Mouse (Mus musculus) liver, postnatal 0 days (tissue): ENCODE data around the gene Tmem163. TPM values are rescaled to one million over a fixed set of nuclear protein-coding genes. Genes with fewer than 3 reads are reported as not detected.

Experiments
- ATAC-seq: fragments of 200-750 bp; cut with Nextera tagmentation; 2 replicates; pipeline ENCODE4 v1.8.0; 2017; ENCODE audit warnings: mild to moderate bottlenecking, moderate library complexity
- DNase-seq: peaks from one replicate; pipeline ENCODE4 v3.0.0-alpha.2; 2016
- H3K27ac ChIP-seq: fragments of 300-500 bp; sonication (generic); 2 replicates; pipeline ENCODE4 v1.5.1; 2014; ENCODE audit warnings: antibody characterized with exemption, moderate library complexity, mild to moderate bottlenecking, low read depth
- H3K27me3 ChIP-seq: fragments of 300-500 bp; sonication (generic); 2 replicates; pipeline ENCODE4 v1.6.1; 2014; ENCODE audit warnings: low read length, control low read depth, mixed read lengths; ENCODE audit not compliant: insufficient read depth
- H3K36me3 ChIP-seq: fragments of 300-500 bp; sonication (generic); replicated peaks from 2 replicates; pipeline ENCODE4 v1.6.1; 2014; ENCODE audit warnings: mild to moderate bottlenecking, control low read depth, low read length, moderate library complexity, mixed read lengths; ENCODE audit not compliant: insufficient read depth
- H3K4me1 ChIP-seq: fragments of 300-500 bp; sonication (generic); 2 replicates; pipeline ENCODE4 v1.6.1; 2014; ENCODE audit warnings: antibody characterized with exemption, mild to moderate bottlenecking, control low read depth; ENCODE audit not compliant: insufficient read depth
- H3K4me2 ChIP-seq: fragments of 300-500 bp; sonication (generic); 2 replicates; pipeline ENCODE4 v1.6.1; 2014; ENCODE audit warnings: low read depth, mild to moderate bottlenecking, low read length, moderate library complexity, mixed read lengths
- H3K4me3 ChIP-seq: fragments of 300-500 bp; sonication (generic); 2 replicates; pipeline ENCODE4 v1.5.1; 2014; ENCODE audit warnings: low read depth, low read length
- H3K9ac ChIP-seq: fragments of 300-500 bp; sonication (generic); replicated peaks from 2 replicates; pipeline ENCODE4 v1.6.1; 2014; ENCODE audit warnings: mild to moderate bottlenecking, moderate library complexity
- H3K9me3 ChIP-seq: fragments of 300-500 bp; sonication (generic); 2 replicates; pipeline ENCODE4 v1.6.1; 2016; ENCODE audit warnings: mild to moderate bottlenecking, control low read depth, low read length, mixed read lengths
- CTCF ChIP-seq: sonication (generic); IDR thresholded peaks from 2 replicates; pipeline ENCODE4 v1.5.1; 2016; ENCODE audit warnings: antibody characterized with exemption, low read depth
- EP300 ChIP-seq: IDR thresholded peaks from 2 replicates; pipeline ENCODE4 v1.6.1; 2016; ENCODE audit warnings: antibody characterized with exemption, low read depth, mild to moderate bottlenecking
- WGBS: fragments of 180-500 bp; shearing (Covaris S2); extraction: QIAGEN DNeasy Blood & Tissue Kit; methylation state at CpG from one replicate; pipeline ENCODE4 v1.1.7; 2014; ENCODE audit not compliant: insufficient replicate concordance; 5-methylcytosine and 5-hydroxymethylcytosine counted together
- polyA plus RNA-seq: library from polyadenylated mRNA; unstranded; fragments of >200 nt; fragmentation: Nextera tagmentation; extraction: Ambion mirVana; gene quantifications from 2 replicates; pipeline ENCODE4 v1.2.1, GENCODE M21; 2015

Gene Tmem163
- polyA plus RNA-seq, 1 experiment from 2014 or later: 0.65 TPM

- ATAC-seq (no peak), DNase-seq (no peak)
- no peak overlapping the region for H3K9ac ChIP-seq
- H3K27me3 ChIP-seq: no peaks in the 10 kb centered on the region
- no peaks in the 10 kb centered on the region for H3K9me3 ChIP-seq
- WGBS: 42% methylated on average over 13 of the region's 13 CpGs
- H3K4me1 ChIP-seq: no peaks in the 10 kb centered on the region
- H3K4me3 ChIP-seq: no peak overlapping the region
- no peak overlapping the region for H3K27ac ChIP-seq
- no peak overlapping the region for H3K4me2 ChIP-seq
- H3K36me3 ChIP-seq: no peaks in the 10 kb centered on the region
- no peak for TF ChIP-seq EP300
- no peak for TF ChIP-seq CTCF
These were observed 18.0 kb downstream of the Tmem163 start for GRCm38 (mm10) chr1:127661118-127662012.

- Histone ChIP-seq H3K27ac (no peak overlapping the region), H3K9me3 (no peaks in the 10 kb centered on the region), H3K27me3 (no peaks in the 10 kb centered on the region), H3K4me3 (no peak overlapping the region), H3K9ac (no peak overlapping the region), H3K4me2 (no peak overlapping the region), H3K4me1 (no peaks in the 10 kb centered on the region), H3K36me3 (no peaks in the 10 kb centered on the region)
- 60% methylated on average over 2 of the region's 2 CpGs for WGBS
- DNase-seq (no peak), ATAC-seq (no peak)
- TF ChIP-seq CTCF: no peak
- no peak for TF ChIP-seq EP300
These were observed 27.8 kb downstream of the Tmem163 start for GRCm38 (mm10) chr1:127651564-127651963.

GRCm38 (mm10) chr1:127642976-127643769, 36.2 kb downstream of the Tmem163 start:
- DNase-seq (no peak), ATAC-seq (no peak)
- Histone ChIP-seq H3K9me3 (no peaks in the 10 kb centered on the region), H3K36me3 (no peaks in the 10 kb centered on the region), H3K4me2 (no peak overlapping the region), H3K27me3 (no peaks in the 10 kb centered on the region), H3K4me3 (no peak overlapping the region), H3K9ac (no peak overlapping the region), H3K4me1 (no peaks in the 10 kb centered on the region), H3K27ac (no peak overlapping the region)
- whole genome bisulfite sequencing: 80% methylated on average over 12 of the region's 12 CpGs
- TF ChIP-seq EP300: no peak
- TF ChIP-seq CTCF: no peak

GRCm38 (mm10) chr1:127637917-127638316, 41.4 kb downstream of the Tmem163 start:
- Histone ChIP-seq H3K4me1 (no peaks in the 10 kb centered on the region), H3K36me3 (no peaks in the 10 kb centered on the region), H3K9ac (no peak overlapping the region), H3K27me3 (no peaks in the 10 kb centered on the region), H3K4me3 (no peak overlapping the region), H3K4me2 (no peak overlapping the region), H3K9me3 (no peaks in the 10 kb centered on the region; the same call in 1 of the 2 replicates), H3K27ac (no peak overlapping the region)
- WGBS: 26% methylated on average over 2 of the region's 2 CpGs
- TF ChIP-seq CTCF: no peak
- TF ChIP-seq EP300: no peak
- DNase-seq: no peak
- ATAC-seq: no peak

- no peaks in the 10 kb centered on the region for H3K9me3 ChIP-seq
- no peak overlapping the region for H3K27ac ChIP-seq
- WGBS: 74% methylated on average over 7 of the region's 7 CpGs
- no peak for ATAC-seq
- no peak for TF ChIP-seq EP300
- no peak for TF ChIP-seq CTCF
- no peak overlapping the region for H3K9ac ChIP-seq
- H3K4me3 ChIP-seq: no peak overlapping the region
- DNase-seq: no peak
- no peak overlapping the region for H3K4me2 ChIP-seq
- no peaks in the 10 kb centered on the region for H3K27me3 ChIP-seq
- H3K36me3 ChIP-seq: no peaks in the 10 kb centered on the region
- H3K4me1 ChIP-seq: no peaks in the 10 kb centered on the region
These were observed 52.2 kb downstream of the Tmem163 start for GRCm38 (mm10) chr1:127627151-127627550.
